Mouse (Mus musculus): ENCODE measurements around the gene Tmem204.

- TF ChIP-seq TCF3 (IDR thresholded peaks at IDR 0.05; ENCODE audit: insufficient read length, low read depth) (no peak), POLR2A (IDR thresholded peaks at IDR 0.05; ENCODE audit: insufficient read length, low read depth) (no peak), USF1 (IDR thresholded peaks at IDR 0.05; ENCODE audit: low read depth) (no peak), E2F4 (IDR thresholded peaks at IDR 0.05; ENCODE audit: insufficient read depth) (no peak), TCF12 (IDR thresholded peaks at IDR 0.05; ENCODE audit: insufficient read depth, poor library complexity, severe bottlenecking) (no peak), MYOG (IDR thresholded peaks at IDR 0.05; ENCODE audit: control insufficient read depth in 1 of 3, insufficient read depth in 1 of 3, insufficient read length in 2 of 3, low read depth in 2 of 3) (no peak)
Measured at GRCm38 (mm10) chr17:25089158-25089557, 5.8 kb upstream of the Tmem204 start.

Measured in myocyte (in vitro differentiated cells).